Mouse (Mus musculus) embryonic facial prominence, embryonic 15.5 days (tissue): Measurements from ENCODE around the gene Dph1. TPM values are rescaled to one million over a fixed set of nuclear protein-coding genes. Genes with fewer than 3 reads are reported as not detected.

ENCODE experiments used
- ATAC-seq: fragments of 200-750 bp; cut with Nextera tagmentation; 2 replicates; pipeline ENCODE4 v1.8.0; 2017; ENCODE audit warnings: low read depth, moderate TSS enrichment; ENCODE audit not compliant: insufficient number of reproducible peaks, low FRiP score, low TSS enrichment
- H3K27ac ChIP-seq: fragments of 300-500 bp; sonication (generic); replicated peaks from 2 replicates; pipeline ENCODE4 v1.5.1; 2015; ENCODE audit warnings: mild to moderate bottlenecking, inconsistent platforms
- H3K27me3 ChIP-seq: fragments of 300-500 bp; sonication (generic); 2 replicates; pipeline ENCODE4 v1.6.1; 2015; ENCODE audit warnings: inconsistent platforms
- H3K36me3 ChIP-seq: fragments of 300-500 bp; sonication (generic); 2 replicates; pipeline ENCODE4 v1.6.1; 2015; ENCODE audit warnings: mild to moderate bottlenecking, inconsistent platforms
- H3K4me1 ChIP-seq: fragments of 300-500 bp; sonication (generic); 2 replicates; pipeline ENCODE4 v1.6.1; 2015; ENCODE audit warnings: inconsistent platforms
- H3K4me2 ChIP-seq: fragments of 300-500 bp; sonication (generic); replicated peaks from 2 replicates; pipeline ENCODE4 v1.6.1; 2015; ENCODE audit warnings: mild to moderate bottlenecking, inconsistent platforms
- H3K4me3 ChIP-seq: fragments of 300-500 bp; sonication (generic); replicated peaks from 2 replicates; pipeline ENCODE4 v1.5.1; 2015; ENCODE audit warnings: mild to moderate bottlenecking, inconsistent platforms
- H3K9ac ChIP-seq: fragments of 300-500 bp; sonication (generic); 2 replicates; pipeline ENCODE4 v1.6.1; 2015; ENCODE audit warnings: inconsistent platforms
- H3K9me3 ChIP-seq: fragments of 300-500 bp; sonication (generic); replicated peaks from 2 replicates; pipeline ENCODE4 v1.6.1; 2016; ENCODE audit warnings: inconsistent platforms
- WGBS: fragments of 180-500 bp; shearing (Covaris S2); methylation state at CpG from one replicate; pipeline ENCODE4 v1.1.7; 2015; 5-methylcytosine and 5-hydroxymethylcytosine counted together
- polyA plus RNA-seq: library from polyadenylated mRNA; unstranded; fragments of >200 nt; fragmentation: Nextera tagmentation; extraction: Ambion mirVana; gene quantifications from 2 replicates; pipeline ENCODE4 v1.2.1, GENCODE M21; 2015

Gene Dph1
- polyA plus RNA-seq, 1 experiment from 2014 or later: 21.0 TPM

DNA sequence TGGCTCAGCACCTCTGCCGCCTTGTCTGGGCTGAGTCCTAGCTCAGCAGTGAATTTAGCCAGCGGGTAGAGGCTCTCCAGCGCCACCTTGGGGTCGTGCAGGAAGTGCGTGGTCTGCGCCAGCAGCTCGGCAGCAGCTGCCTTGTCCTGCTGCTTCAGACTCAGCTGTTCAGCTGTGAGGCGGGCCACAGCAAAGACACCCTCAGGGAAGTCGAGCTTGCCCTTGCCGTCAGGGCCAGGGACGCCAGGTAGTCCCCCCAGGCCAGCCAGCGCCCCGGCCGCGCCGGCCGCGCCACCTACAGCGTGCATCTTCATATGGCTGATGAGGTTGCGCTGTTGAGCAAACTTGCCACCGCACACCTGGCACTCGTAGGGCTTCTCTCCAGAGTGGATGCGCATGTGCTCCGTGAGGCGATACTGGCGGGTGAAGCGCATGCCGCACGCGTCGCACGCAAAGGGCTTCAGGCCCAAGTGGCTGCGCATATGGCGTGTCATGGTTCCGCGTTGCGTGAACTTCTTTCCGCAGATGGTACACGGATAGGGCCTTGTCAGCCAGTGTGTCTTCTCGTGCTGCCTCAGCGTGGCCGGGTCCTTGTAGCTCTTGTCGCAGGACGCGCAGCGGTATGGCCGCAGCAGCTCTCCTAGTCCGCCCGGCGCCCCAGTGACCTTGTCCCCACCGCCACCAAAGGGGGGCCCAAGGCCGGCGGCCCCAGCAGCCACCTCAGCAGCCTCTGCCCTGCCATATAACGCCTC, 25.4 kb downstream of the Dph1 start:
- peaks cover 34% of the 10 kb centered on the region for H3K36me3 ChIP-seq
- 0 out of 2 replicates have a peak overlapping the region, but pooled peaks have one; percentile 4 for H3K9ac ChIP-seq
- ATAC-seq: no peak
- H3K27me3 ChIP-seq: peaks cover 66% of the 10 kb centered on the region
- peaks cover 75% of the 10 kb centered on the region for H3K4me1 ChIP-seq
- peak overlapping the region; percentile 96 for H3K4me2 ChIP-seq
- H3K27ac ChIP-seq: peak overlapping the region; percentile 24; the same call in 1 of the 2 replicates
- no peaks in the 10 kb centered on the region for H3K9me3 ChIP-seq
- 13% methylated on average over 54 of the region's 54 CpGs for WGBS
- peak overlapping the region; percentile 64 for H3K4me3 ChIP-seq

DNA sequence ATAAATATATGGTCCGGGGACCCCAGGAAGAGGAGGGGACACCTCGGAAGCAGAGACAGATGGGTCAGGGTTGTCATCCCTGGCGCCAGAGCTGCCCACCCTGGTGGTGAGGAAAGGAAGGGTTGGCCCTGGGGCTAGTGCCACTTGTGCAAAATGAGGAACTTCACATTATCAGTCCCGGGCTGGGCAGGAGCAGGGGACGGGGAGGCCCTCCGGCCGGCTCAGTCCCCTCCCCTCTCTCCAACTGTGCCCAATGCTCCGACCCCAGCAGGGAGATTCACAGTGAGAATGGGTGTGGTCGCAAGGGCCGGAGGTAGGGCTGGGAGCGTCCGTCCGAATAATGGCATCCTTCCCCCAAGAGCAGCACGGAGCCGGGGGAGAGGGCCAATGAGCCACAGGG, 26.3 kb downstream of the Dph1 start:
- H3K4me1 ChIP-seq: peaks cover 67% of the 10 kb centered on the region
- H3K9ac ChIP-seq: no peak overlapping the region
- H3K27ac ChIP-seq: no peak overlapping the region
- peak overlapping the region; percentile 96 for H3K4me2 ChIP-seq
- peak overlapping the region; percentile 64 for H3K4me3 ChIP-seq
- H3K27me3 ChIP-seq: peaks cover 57% of the 10 kb centered on the region
- H3K36me3 ChIP-seq: peaks cover 42% of the 10 kb centered on the region
- H3K9me3 ChIP-seq: no peaks in the 10 kb centered on the region
- ATAC-seq: no peak
- WGBS: 29% methylated on average over 15 of the region's 15 CpGs

DNA sequence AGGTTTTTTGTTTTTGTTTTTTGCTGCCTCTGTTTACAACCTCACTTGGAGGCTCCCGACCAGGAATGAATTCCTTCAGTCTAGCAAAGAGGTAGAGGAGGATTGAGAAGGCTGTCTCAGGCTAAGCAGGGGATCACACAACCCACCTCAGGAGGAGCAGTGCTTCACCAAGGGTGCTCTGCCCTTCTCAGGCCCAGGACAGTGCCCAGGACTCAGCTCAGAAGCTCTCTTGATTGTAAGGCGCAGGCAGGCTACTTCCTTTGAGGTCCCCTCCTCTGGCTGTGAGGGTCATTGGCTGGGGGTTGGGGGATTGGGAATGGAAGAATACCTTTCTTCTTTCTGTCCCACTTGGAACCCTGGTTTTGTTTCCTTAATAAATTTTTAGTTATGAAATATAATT, 27.0 kb downstream of the Dph1 start:
- no peaks in the 10 kb centered on the region for H3K9me3 ChIP-seq
- H3K27ac ChIP-seq: no peak overlapping the region
- peaks cover 50% of the 10 kb centered on the region for H3K27me3 ChIP-seq
- no peak overlapping the region for H3K9ac ChIP-seq
- H3K4me2 ChIP-seq: no peak overlapping the region
- no peak for ATAC-seq
- no peak overlapping the region for H3K4me3 ChIP-seq
- H3K4me1 ChIP-seq: peaks cover 60% of the 10 kb centered on the region
- WGBS: 73% methylated on average over 2 of the region's 2 CpGs
- H3K36me3 ChIP-seq: peaks cover 48% of the 10 kb centered on the region

DNA sequence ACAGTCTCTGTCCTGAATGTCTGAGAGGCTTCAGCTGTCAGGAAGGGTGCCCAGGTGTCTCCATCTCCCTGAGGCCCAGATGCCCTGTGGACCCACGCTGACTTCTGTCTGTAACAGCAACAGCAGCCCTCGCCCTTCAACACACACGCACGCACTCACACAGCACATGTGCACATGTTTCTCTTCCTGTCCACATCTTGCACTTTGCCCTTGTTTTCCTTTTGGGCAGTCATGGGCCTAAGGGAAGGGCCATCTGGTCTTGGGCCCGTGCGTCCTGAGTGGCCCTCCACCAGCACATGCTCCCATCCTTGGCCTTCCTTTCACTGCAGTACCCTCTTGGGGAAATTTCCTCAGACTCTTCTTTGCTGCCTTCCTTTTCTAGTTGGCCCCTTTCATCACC, 27.7 kb downstream of the Dph1 start:
- H3K36me3 ChIP-seq: peaks cover 48% of the 10 kb centered on the region
- no peak overlapping the region for H3K9ac ChIP-seq
- H3K27me3 ChIP-seq: peaks cover 44% of the 10 kb centered on the region
- 72% methylated on average over 6 of the region's 6 CpGs for WGBS
- H3K9me3 ChIP-seq: no peaks in the 10 kb centered on the region
- no peak overlapping the region for H3K4me3 ChIP-seq
- no peak overlapping the region for H3K4me2 ChIP-seq
- H3K27ac ChIP-seq: no peak overlapping the region
- H3K4me1 ChIP-seq: peaks cover 57% of the 10 kb centered on the region
- ATAC-seq: no peak

DNA sequence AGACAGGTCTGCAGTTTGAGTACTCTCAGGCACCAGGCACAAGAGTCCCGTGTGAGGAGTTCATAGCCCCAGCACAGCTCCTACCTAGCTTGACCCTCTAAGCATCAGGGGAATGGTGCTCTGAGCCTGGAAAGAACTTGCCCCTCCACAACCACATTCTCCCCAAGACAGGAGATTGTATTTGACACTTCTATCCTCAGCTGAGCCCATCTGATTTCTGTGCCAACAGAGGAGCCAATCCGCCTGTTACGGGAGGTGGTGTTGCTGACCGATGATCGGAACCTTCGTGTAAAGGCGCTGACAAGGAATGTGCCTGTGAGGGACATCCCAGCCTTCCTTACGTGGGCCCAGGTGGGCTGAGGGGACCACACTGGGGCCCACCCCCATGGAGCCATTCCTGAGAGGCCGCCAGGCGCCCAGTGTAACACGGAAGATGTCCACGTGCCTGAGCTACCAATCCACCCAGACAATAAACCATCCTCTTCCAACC, 28.4 kb downstream of the Dph1 start:
- H3K27me3 ChIP-seq: peaks cover 37% of the 10 kb centered on the region
- peaks cover 48% of the 10 kb centered on the region for H3K36me3 ChIP-seq
- no peak for ATAC-seq
- peak overlapping the region; percentile 55; the same call in 1 of the 2 replicates for H3K27ac ChIP-seq
- H3K4me2 ChIP-seq: no peak overlapping the region
- H3K4me3 ChIP-seq: no peak overlapping the region
- peaks cover 58% of the 10 kb centered on the region for H3K4me1 ChIP-seq
- no peak overlapping the region for H3K9ac ChIP-seq
- whole genome bisulfite sequencing: 85% methylated on average over 12 of the region's 12 CpGs
- no peaks in the 10 kb centered on the region for H3K9me3 ChIP-seq

DNA sequence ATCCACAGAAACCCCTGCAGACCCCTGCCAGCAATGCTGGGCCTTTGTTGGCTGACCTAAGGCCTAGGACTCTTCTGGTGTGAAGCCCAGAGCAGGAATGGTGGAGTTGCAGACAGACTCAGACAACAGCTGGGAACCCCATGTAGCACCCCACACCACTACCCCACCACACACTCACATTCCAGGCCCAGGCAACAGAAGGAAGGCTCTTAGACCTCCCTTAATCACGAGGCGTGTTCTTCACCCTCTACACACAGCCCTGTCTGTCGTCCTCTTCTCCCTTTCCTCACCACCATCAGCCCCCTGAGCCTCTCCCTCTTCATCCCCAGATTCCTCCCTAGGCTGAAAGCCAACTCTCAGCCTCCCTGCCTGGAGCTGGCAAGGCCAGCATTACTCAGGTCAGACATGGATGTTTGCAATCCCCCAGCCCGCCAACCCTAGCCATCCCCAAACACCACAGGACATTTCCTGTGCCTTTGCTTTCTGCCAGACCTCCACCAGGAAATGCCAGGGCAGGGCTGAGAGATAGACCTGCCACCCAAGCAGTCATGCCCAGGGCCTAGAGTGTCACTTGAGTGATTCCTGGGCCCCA, 29.5 kb downstream of the Dph1 start:
- Histone ChIP-seq H3K36me3 (peaks cover 48% of the 10 kb centered on the region), H3K9ac (no peak overlapping the region), H3K4me2 (no peak overlapping the region), H3K27ac (peak overlapping the region; percentile 55; the same call in 1 of the 2 replicates), H3K4me1 (peaks cover 58% of the 10 kb centered on the region), H3K4me3 (no peak overlapping the region), H3K27me3 (peaks cover 25% of the 10 kb centered on the region), H3K9me3 (no peaks in the 10 kb centered on the region)
- 48% methylated on average over 4 of the region's 4 CpGs for WGBS
- ATAC-seq: 0 out of 2 replicates have a peak, but pooled peaks have one; percentile 29

DNA sequence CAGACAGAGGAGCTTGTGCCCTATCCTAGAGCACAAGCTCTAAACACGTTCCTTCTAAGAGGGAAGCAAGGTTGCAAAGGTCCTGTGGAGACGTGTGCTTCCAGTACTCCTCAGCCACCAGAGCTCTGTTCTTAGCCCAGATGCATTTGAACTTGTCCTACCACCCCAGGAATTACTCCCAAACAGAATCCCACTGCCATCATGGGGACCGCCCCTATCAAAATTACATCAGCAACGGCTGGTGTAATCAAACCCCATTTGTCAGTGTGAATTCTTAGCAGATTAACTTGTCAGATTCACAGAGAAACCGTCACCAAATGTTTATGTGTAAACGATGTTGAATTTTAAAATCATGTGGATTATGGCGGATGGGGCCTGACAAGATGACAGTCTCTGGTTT, 30.1 kb downstream of the Dph1 start:
- Histone ChIP-seq H3K4me2 (no peak overlapping the region), H3K36me3 (peaks cover 48% of the 10 kb centered on the region), H3K4me3 (no peak overlapping the region), H3K9me3 (no peaks in the 10 kb centered on the region), H3K27me3 (peaks cover 21% of the 10 kb centered on the region), H3K9ac (no peak overlapping the region), H3K4me1 (peaks cover 55% of the 10 kb centered on the region), H3K27ac (peak overlapping the region; percentile 55; the same call in 1 of the 2 replicates)
- 60% methylated on average over 7 of the region's 7 CpGs for WGBS
- ATAC-seq: no peak

DNA sequence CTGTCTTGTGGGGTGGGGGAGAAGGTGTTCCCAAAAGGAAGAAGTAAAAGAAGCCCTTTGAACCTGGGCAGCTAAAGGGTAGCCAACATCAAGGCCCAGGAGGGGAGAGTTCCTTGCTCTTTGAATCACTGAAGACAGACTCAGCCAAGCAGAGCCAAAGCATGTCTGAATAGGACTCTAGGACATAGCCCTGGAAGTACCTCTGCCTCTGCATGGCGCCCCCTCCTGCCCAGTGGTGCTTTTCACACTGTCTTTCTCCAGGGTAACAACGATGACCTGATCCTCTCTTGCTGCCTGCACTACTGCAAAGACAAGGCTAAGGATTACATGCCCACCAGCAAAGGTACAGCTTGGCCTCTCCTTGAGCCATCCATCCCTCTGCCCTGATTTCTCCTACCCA, 31.5 kb downstream of the Dph1 start:
- H3K4me2 ChIP-seq: no peak overlapping the region
- no peak overlapping the region for H3K9ac ChIP-seq
- H3K4me1 ChIP-seq: peaks cover 41% of the 10 kb centered on the region
- 64% methylated on average over 2 of the region's 2 CpGs for WGBS
- peaks cover 7% of the 10 kb centered on the region for H3K27me3 ChIP-seq
- H3K9me3 ChIP-seq: no peaks in the 10 kb centered on the region
- no peak overlapping the region for H3K4me3 ChIP-seq
- H3K36me3 ChIP-seq: peaks cover 44% of the 10 kb centered on the region
- no peak overlapping the region for H3K27ac ChIP-seq
- no peak for ATAC-seq

DNA sequence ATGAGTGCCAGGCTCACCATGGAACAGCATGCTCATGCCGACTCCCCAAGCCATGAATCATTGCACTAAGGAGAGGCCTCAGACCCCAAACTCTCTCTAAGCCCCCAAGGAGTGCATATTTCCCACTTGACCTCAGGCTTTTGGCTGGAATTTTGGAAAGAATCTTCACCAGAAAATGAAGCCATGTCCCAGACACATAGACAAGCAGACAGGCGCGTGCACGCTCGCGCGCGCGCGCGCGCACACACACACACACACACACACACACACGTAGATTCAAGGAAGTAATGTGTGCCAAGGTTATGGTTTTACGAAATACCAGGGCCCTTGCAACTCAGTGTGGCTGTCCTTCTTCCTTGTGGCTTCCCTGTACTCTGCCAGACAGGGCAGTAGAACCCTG, 32.6 kb downstream of the Dph1 start:
- H3K36me3 ChIP-seq: peaks cover 34% of the 10 kb centered on the region
- H3K9me3 ChIP-seq: no peaks in the 10 kb centered on the region

DNA sequence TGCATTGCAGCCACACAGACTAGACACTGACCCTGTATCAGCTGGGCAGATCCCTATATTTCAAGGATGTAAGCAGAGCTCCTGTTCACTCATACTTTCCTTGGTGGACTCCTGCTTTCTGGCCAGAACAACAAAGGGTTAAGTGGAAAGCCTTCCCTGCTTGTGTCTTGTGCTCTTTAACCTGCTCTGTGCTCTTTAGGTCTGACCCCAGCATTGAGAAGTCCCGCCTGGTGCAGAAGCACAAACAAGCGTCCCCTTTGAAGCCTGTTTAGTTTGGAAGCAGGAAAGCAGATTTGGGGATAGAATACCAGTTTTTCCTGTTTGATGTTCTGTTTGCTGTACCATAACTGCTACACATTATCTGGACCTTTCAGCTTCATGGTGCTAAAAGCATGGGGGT, 33.1 kb downstream of the Dph1 start:
- no peak for ATAC-seq
- no peak overlapping the region for H3K9ac ChIP-seq
- WGBS: 41% methylated on average over 2 of the region's 2 CpGs
- H3K27ac ChIP-seq: peak overlapping the region; percentile 23; the same call in 1 of the 2 replicates
- H3K4me3 ChIP-seq: no peak overlapping the region
- H3K4me1 ChIP-seq: peaks cover 34% of the 10 kb centered on the region
- H3K9me3 ChIP-seq: no peaks in the 10 kb centered on the region
- no peaks in the 10 kb centered on the region for H3K27me3 ChIP-seq
- no peak overlapping the region for H3K4me2 ChIP-seq
- H3K36me3 ChIP-seq: peaks cover 29% of the 10 kb centered on the region

More for the DNA sequence above, 32.6 kb downstream of the Dph1 start:
- Histone ChIP-seq H3K27ac (peak overlapping the region; percentile 23; the same call in 1 of the 2 replicates), H3K4me3 (no peak overlapping the region), H3K4me2 (no peak overlapping the region), H3K9ac (no peak overlapping the region), H3K4me1 (peaks cover 34% of the 10 kb centered on the region), H3K27me3 (no peaks in the 10 kb centered on the region)
- 82% methylated on average over 14 of the region's 14 CpGs for WGBS
- ATAC-seq: no peak

DNA sequence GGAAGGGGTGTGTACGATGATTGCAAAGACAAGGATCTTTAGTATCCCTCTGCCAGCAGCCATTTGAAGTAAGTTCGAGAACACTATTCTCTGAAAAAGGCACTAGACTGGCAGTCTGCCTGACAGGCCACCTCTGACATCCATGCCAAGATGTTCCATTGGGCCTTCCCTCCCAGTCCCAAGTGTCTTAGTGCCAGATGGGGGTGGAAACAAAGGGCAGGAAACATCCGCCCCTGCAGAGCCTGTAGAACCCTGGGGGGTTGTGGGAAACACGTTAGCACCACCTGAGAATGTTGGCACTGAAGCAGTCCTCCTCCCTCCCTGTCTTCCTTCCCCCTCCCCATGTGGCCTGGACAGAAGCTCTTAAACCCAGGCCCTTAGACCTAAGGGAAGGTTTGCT, 34.0 kb downstream of the Dph1 start:
- no peak overlapping the region for H3K4me2 ChIP-seq
- H3K9ac ChIP-seq: no peak overlapping the region
- no peak overlapping the region for H3K27ac ChIP-seq
- H3K36me3 ChIP-seq: peaks cover 25% of the 10 kb centered on the region
- H3K9me3 ChIP-seq: no peaks in the 10 kb centered on the region
- no peak overlapping the region for H3K4me3 ChIP-seq
- 40% methylated on average over 4 of the region's 4 CpGs for WGBS
- ATAC-seq: no peak
- H3K4me1 ChIP-seq: peaks cover 34% of the 10 kb centered on the region
- H3K27me3 ChIP-seq: no peaks in the 10 kb centered on the region
